Mouse (Mus musculus): Measurements from ENCODE around the gene Actr8.
A peak's percentile ranks its signal among the peaks of the same experiment; 100 is the strongest.

Actr8 gene

GRCm38 (mm10) chr14:29978254-29979204 lies at the start of gene Actr8:
TSS of gene Actr8 (plus strand) at chr14:29978337.
- DNase-seq (ENCODE audit: extremely low read depth, low read depth, low spot score), result no peak

GRCm38 (mm10) chr14:29928966-29929365 lies 49.2 kb upstream of the Actr8 start:
- DNase-seq (ENCODE audit: extremely low read depth, low read depth, low spot score), result no peak

- DNase-seq (ENCODE audit: extremely low read depth, low read depth, low spot score), result no peak
Measured at GRCm38 (mm10) chr14:29935516-29935915, 42.6 kb upstream of the Actr8 start.

GRCm38 (mm10) chr14:29937466-29937865 lies 40.7 kb upstream of the Actr8 start:
- no peak for DNase-seq (ENCODE audit: extremely low read depth, low read depth, low spot score)

- DNase-seq (ENCODE audit: extremely low read depth, low read depth, low spot score), result no peak
Measured at GRCm38 (mm10) chr14:29939600-29940312, 38.4 kb upstream of the Actr8 start.

GRCm38 (mm10) chr14:29940313-29940812 lies 37.8 kb upstream of the Actr8 start:
- DNase-seq (ENCODE audit: extremely low read depth, low read depth, low spot score), result no peak

- no peak for DNase-seq (ENCODE audit: extremely low read depth, low read depth, low spot score)
Measured at GRCm38 (mm10) chr14:29940877-29941276, 37.3 kb upstream of the Actr8 start.

GRCm38 (mm10) chr14:29946761-29947309 lies 31.3 kb upstream of the Actr8 start:
- no peak for DNase-seq (ENCODE audit: extremely low read depth, low read depth, low spot score)

GRCm38 (mm10) chr14:29950805-29951204 lies 27.3 kb upstream of the Actr8 start:
- DNase-seq (ENCODE audit: extremely low read depth, low read depth, low spot score), result no peak

GRCm38 (mm10) chr14:29957393-29957792 lies 20.7 kb upstream of the Actr8 start:
- no peak for DNase-seq (ENCODE audit: extremely low read depth, low read depth, low spot score)

GRCm38 (mm10) chr14:29967611-29968010 lies 10.5 kb upstream of the Actr8 start:
- DNase-seq (ENCODE audit: extremely low read depth, low read depth, low spot score), result no peak

GRCm38 (mm10) chr14:29968075-29968821 lies 9.9 kb upstream of the Actr8 start, which contains the start of gene Selenok:
TSS of gene Selenok (plus strand) at chr14:29968308.
- peak; percentile 85 for DNase-seq (ENCODE audit: extremely low read depth, low read depth, low spot score)

GRCm38 (mm10) chr14:29971446-29971845 lies 6.7 kb upstream of the Actr8 start:
- no peak for DNase-seq (ENCODE audit: extremely low read depth, low read depth, low spot score)

GRCm38 (mm10) chr14:29971993-29972392 lies 6.1 kb upstream of the Actr8 start:
- no peak for DNase-seq (ENCODE audit: extremely low read depth, low read depth, low spot score)

GRCm38 (mm10) chr14:29976927-29977326 lies 1.2 kb upstream of the Actr8 start:
- no peak for DNase-seq (ENCODE audit: extremely low read depth, low read depth, low spot score)

- DNase-seq (ENCODE audit: extremely low read depth, low read depth, low spot score), result no peak
Measured at GRCm38 (mm10) chr14:29980447-29981205, 2.5 kb downstream of the Actr8 start.

- no peak for DNase-seq (ENCODE audit: extremely low read depth, low read depth, low spot score)
Measured at GRCm38 (mm10) chr14:29986096-29986495, 8.0 kb downstream of the Actr8 start.

GRCm38 (mm10) chr14:29987276-29987675 lies 9.1 kb downstream of the Actr8 start:
- DNase-seq (ENCODE audit: extremely low read depth, low read depth, low spot score), result peak; percentile 36

- no peak for DNase-seq (ENCODE audit: extremely low read depth, low read depth, low spot score)
Measured at GRCm38 (mm10) chr14:29987739-29988138, 9.6 kb downstream of the Actr8 start.

GRCm38 (mm10) chr14:29988337-29988736 lies 10.2 kb downstream of the Actr8 start:
- no peak for DNase-seq (ENCODE audit: extremely low read depth, low read depth, low spot score)

Measured in fat pad, adult 2 months (tissue).